Mouse (Mus musculus): ENCODE results near the gene Gm17651.

- TF ChIP-seq CTCF (IDR thresholded peaks at IDR 0.05; ENCODE audit: low read depth) = no peak
- TF ChIP-seq EP300 (IDR thresholded peaks at IDR 0.05; ENCODE audit: low read depth) = no peak
Observed at GRCm38 (mm10) chr3:97674644-97675110, at the start of gene Gm17651.
